Mouse (Mus musculus) limb, embryonic 15.5 days (tissue): Measurements from ENCODE around the gene Cyp4f16. TPM values are rescaled to one million over a fixed set of nuclear protein-coding genes. Genes with fewer than 3 reads are reported as not detected.
"Not testable (repeated sequence)": the region's sequence is repeated elsewhere in the genome, so short reads cannot be mapped to it uniquely, and the experiment has no call there.

ENCODE experiments used
- ATAC-seq: fragments of 200-750 bp; cut with Nextera tagmentation; 2 replicates; pipeline ENCODE4 v1.8.0; 2017; ENCODE audit warnings: low read depth, moderate TSS enrichment; ENCODE audit not compliant: insufficient number of reproducible peaks, low FRiP score, low TSS enrichment
- H3K27ac ChIP-seq: fragments of 300-500 bp; sonication (generic); 2 replicates; pipeline ENCODE4 v1.5.1; 2015; ENCODE audit warnings: moderate library complexity, mild to moderate bottlenecking, inconsistent platforms
- H3K27me3 ChIP-seq: fragments of 300-500 bp; sonication (generic); 2 replicates; pipeline ENCODE4 v1.6.1; 2015; ENCODE audit warnings: inconsistent platforms
- H3K36me3 ChIP-seq: fragments of 300-500 bp; sonication (generic); 2 replicates; pipeline ENCODE4 v1.6.1; 2015; ENCODE audit warnings: inconsistent platforms
- H3K4me1 ChIP-seq: fragments of 300-500 bp; sonication (generic); 2 replicates; pipeline ENCODE4 v1.6.1; 2015; ENCODE audit warnings: inconsistent platforms
- H3K4me2 ChIP-seq: fragments of 300-500 bp; sonication (generic); 2 replicates; pipeline ENCODE4 v1.6.1; 2015; ENCODE audit warnings: mild to moderate bottlenecking, inconsistent platforms
- H3K4me3 ChIP-seq: fragments of 300-500 bp; sonication (generic); 2 replicates; pipeline ENCODE4 v1.5.1; 2015; ENCODE audit warnings: mild to moderate bottlenecking, inconsistent platforms
- H3K9ac ChIP-seq: fragments of 300-500 bp; sonication (generic); 2 replicates; pipeline ENCODE4 v1.6.1; 2015; ENCODE audit warnings: inconsistent platforms
- H3K9me3 ChIP-seq: fragments of 300-500 bp; sonication (generic); 2 replicates; pipeline ENCODE4 v1.6.1; 2016; ENCODE audit warnings: inconsistent platforms
- WGBS: fragments of 180-500 bp; shearing (Covaris S2); methylation state at CpG from one replicate; pipeline ENCODE4 v1.1.7; 2015; 5-methylcytosine and 5-hydroxymethylcytosine counted together
- polyA plus RNA-seq: library from polyadenylated mRNA; unstranded; fragments of >200 nt; fragmentation: Nextera tagmentation; extraction: Ambion mirVana; gene quantifications from 2 replicates; pipeline ENCODE4 v1.2.1, GENCODE M21; 2015

The Cyp4f16 gene
- polyA plus RNA-seq, 1 experiment from 2014 or later = 20.9 TPM

DNA sequence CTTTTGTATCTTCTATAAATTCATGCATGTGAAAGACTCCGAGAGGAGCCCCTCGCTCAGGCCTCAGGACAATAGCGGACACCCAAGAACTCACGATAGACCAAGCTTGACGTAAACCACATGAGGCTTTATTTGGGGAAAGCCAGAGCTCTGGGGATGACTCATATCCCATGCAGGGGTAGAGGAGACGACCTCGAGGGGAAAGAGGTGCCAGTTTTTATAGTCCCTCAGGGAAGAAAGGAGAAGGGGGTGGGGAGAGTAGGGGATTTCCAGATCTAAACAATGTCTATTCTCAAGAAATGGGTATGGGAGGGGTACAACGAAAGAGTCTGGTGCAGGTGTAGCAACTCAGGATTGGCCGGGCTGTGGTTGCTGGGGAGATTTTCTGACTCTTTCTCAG lies 18.0 kb downstream of the Cyp4f16 start:
- 66% methylated on average over 9 of the region's 9 CpGs for WGBS
- H3K9me3 ChIP-seq, H3K36me3 ChIP-seq, ATAC-seq, H3K27me3 ChIP-seq, H3K4me3 ChIP-seq, H3K4me2 ChIP-seq, H3K9ac ChIP-seq, H3K4me1 ChIP-seq, H3K27ac ChIP-seq: not testable (repeated sequence)

DNA sequence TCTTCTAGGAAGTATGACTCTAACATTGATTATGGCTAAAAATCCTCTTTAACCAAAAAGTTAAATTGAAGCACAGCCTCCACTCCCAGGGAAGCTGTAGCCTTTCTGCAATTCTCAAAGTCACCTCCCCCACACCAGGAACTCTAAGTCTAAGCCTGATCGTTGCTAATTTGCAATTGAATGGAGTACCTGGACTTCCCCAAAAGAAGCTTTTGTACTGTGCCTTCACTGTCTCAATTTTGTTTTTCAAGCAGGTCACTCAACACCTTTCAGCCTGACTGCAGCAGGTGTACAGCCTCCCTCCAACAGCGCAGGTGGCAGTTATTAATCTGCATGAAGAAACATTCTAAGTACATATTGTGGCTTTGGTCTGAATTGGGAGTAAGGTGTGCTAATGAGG lies 26.9 kb downstream of the Cyp4f16 start:
- H3K4me2 ChIP-seq = not testable (repeated sequence)

DNA sequence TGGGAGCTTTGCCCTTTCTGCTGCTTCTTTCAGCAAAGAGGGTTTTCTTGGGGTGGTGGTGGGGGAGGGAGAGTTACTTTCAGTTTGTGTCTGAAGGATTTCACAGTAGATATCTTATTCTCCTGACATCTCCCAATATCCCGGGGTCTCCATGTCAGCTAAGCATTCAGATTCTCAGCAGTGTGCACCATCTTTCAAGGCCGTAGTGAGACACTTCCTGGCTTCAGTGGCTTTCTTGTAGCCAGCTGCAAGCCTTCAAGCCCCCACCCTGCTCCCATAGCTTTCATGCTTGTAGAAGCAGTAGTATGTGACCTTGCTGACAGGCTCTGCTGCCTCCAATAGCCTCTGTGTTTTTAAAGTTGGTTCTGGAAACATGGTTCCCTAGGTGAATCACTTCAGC lies 36.9 kb downstream of the Cyp4f16 start:
- not testable (repeated sequence) for H3K4me3 ChIP-seq, H3K9me3 ChIP-seq, H3K4me2 ChIP-seq, H3K27ac ChIP-seq, H3K4me1 ChIP-seq, H3K27me3 ChIP-seq, ATAC-seq, H3K36me3 ChIP-seq, H3K9ac ChIP-seq
- WGBS = 83% methylated on average over 2 of the region's 2 CpGs

More for the DNA sequence above, 26.9 kb downstream of the Cyp4f16 start:
- not testable (repeated sequence) for ATAC-seq, H3K9me3 ChIP-seq, H3K27ac ChIP-seq, H3K36me3 ChIP-seq, H3K4me3 ChIP-seq, H3K9ac ChIP-seq, H3K27me3 ChIP-seq, H3K4me1 ChIP-seq
- WGBS = 81% methylated on average over 2 of the region's 2 CpGs

DNA sequence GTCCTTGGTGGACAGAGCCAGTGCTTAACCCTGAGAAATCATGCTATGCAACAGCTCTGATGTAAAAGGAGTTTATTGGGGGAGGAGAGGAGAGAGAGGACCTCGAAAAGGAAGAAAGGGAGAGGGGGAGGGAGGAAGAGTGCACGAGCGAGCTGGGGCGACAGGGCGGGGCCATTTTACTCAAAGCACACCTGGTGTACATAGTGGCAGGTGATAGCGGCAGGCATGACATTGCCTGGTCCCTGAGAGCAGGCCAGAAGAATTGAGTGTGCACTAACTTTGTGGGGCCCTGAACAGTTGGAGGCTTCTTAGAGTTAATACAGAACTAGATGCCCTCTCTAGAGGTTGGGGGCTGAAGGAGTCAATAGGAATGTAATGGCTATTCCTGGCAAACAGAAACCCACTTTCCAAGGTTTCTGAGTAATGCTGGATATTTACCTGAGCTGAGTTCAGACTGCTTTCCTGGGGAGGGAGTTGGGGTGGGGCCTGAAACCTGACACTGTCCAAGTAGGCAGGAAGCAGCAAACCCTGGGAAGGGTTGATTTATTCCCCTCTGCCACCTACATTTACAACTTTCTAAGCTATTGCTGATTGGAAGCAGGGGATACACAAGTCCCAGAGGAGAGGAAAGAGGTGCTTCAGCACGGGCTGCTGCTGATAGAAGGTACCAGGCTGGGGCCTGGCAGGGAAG lies 41.3 kb downstream of the Cyp4f16 start:
- ATAC-seq = no peak
- no peak overlapping the region for H3K9ac ChIP-seq
- no peaks in the 10 kb centered on the region for H3K4me1 ChIP-seq
- H3K9me3 ChIP-seq = no peaks in the 10 kb centered on the region
- H3K36me3 ChIP-seq = no peaks in the 10 kb centered on the region
- H3K27ac ChIP-seq = no peak overlapping the region
- no peak overlapping the region for H3K4me3 ChIP-seq
- 48% methylated on average over 7 of the region's 7 CpGs for WGBS
- H3K4me2 ChIP-seq = no peak overlapping the region
- H3K27me3 ChIP-seq = no peaks in the 10 kb centered on the region

DNA sequence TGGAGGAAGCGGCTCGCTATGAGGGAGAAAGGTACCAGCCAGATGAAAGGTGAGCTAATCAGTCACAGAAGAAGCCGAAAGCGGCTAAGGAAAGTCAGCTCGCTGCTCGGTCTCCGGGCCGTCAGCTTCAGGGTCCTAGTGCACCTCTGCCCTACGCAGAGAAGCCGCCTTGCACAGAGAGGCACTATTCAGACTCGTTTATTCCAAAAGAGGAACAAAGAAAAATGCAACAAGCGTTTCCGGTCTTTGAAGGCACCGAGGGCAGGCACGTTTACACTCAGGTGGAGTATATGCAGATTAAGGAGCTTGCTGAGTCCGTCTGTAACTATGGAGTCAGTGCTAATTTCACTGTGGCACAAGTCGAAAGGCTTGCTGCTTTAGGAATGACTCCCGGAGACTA lies 60.1 kb downstream of the Cyp4f16 start:
- no peaks in the 10 kb centered on the region for H3K27me3 ChIP-seq
- H3K4me1 ChIP-seq = no peaks in the 10 kb centered on the region
- H3K27ac ChIP-seq = no peak overlapping the region
- H3K9me3 ChIP-seq = no peaks in the 10 kb centered on the region
- no peak overlapping the region for H3K9ac ChIP-seq
- H3K4me2 ChIP-seq = no peak overlapping the region
- WGBS = 87% methylated on average over 18 of the region's 18 CpGs
- ATAC-seq = no peak
- no peak overlapping the region for H3K4me3 ChIP-seq
- H3K36me3 ChIP-seq = no peaks in the 10 kb centered on the region

Other genes starting within 250 kb of the Cyp4f16 start
- 93.1 and 94.6 TPM in 2 replicates for gene Akap8, start 215.3 kb upstream of the Cyp4f16 start, polyA plus RNA-seq
- 85.1 and 88.6 TPM in 2 replicates for gene Akap8l, start 186.0 kb upstream of the Cyp4f16 start, polyA plus RNA-seq
- gene Wiz, start 147.1 kb upstream of the Cyp4f16 start, polyA plus RNA-seq = 21.6 TPM in 2 replicates
- gene Rasal3, start 133.0 kb upstream of the Cyp4f16 start, polyA plus RNA-seq = 2.1 and 2.6 TPM in 2 replicates
- 0.10 and 0.26 TPM in 2 replicates for gene Pglyrp2, start 112.4 kb upstream of the Cyp4f16 start, polyA plus RNA-seq
- 51.7 and 53.4 TPM in 2 replicates for gene Cyp4f39, start 83.8 kb upstream of the Cyp4f16 start, polyA plus RNA-seq
- 12.6 and 12.9 TPM in 2 replicates for gene Cyp4f17, start 30.5 kb upstream of the Cyp4f16 start, polyA plus RNA-seq
- not detected in 2 replicates for gene Cyp4f37, start 84.8 kb downstream of the Cyp4f16 start, polyA plus RNA-seq
- gene Cyp4f40, start 122.3 kb downstream of the Cyp4f16 start, polyA plus RNA-seq = not detected in 2 replicates
- gene Cyp4f15, start 149.1 kb downstream of the Cyp4f16 start, polyA plus RNA-seq = 0.12 TPM in 1 of 2 replicates, not detected in the other